Mouse (Mus musculus) ovary, adult 18-20 months (tissue): Measurements from ENCODE around the gene Smarca2.
"Not testable (repeated sequence)": the region's sequence is repeated elsewhere in the genome, so short reads cannot be mapped to it uniquely, and the experiment has no call there.

Source experiments
- DNase-seq: peaks from one replicate; pipeline ENCODE4 v3.0.0; 2022; ENCODE audit warnings: low spot score, mixed read lengths

Gene Smarca2

DNA sequence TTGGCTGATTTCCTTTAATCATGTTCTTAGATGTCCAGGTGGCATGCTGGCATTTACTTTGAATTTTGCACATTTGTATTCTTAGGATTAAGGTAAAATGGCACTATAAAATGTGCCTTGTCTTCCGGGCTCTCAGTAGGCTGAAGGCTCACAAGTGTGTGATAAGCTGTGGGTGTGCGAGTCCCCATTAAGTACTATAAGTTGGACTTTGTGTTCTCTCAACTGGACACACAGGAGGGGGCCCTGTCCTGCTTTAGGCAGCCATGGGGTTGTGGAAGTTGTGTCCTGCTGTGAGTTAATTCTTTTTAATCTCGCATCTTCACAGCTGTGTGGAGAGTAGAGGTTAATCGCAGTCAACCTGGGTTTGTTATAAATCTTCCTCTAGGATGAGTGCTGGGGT, 85.7 kb downstream of the Smarca2 start:
- no peak for DNase-seq

DNA sequence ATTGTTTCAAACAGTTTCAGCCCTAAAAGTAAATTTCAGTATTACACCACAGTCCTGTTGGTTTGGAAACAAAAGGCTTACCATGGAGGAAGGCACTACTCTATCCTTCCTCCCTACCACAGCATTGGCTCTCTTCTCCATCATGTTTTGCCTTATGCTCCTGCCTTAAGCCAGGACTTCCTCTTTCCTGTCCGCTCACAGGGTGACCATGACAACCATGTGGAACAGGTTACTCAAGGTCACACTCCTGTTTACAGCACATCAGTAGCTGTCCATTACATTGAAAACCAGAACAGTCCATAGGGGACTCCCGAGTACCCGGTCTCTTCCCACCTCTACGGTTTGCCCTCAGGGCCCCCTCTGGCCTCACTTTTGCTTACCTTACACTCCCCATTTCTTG, 92.3 kb downstream of the Smarca2 start:
- DNase-seq: no peak

DNA sequence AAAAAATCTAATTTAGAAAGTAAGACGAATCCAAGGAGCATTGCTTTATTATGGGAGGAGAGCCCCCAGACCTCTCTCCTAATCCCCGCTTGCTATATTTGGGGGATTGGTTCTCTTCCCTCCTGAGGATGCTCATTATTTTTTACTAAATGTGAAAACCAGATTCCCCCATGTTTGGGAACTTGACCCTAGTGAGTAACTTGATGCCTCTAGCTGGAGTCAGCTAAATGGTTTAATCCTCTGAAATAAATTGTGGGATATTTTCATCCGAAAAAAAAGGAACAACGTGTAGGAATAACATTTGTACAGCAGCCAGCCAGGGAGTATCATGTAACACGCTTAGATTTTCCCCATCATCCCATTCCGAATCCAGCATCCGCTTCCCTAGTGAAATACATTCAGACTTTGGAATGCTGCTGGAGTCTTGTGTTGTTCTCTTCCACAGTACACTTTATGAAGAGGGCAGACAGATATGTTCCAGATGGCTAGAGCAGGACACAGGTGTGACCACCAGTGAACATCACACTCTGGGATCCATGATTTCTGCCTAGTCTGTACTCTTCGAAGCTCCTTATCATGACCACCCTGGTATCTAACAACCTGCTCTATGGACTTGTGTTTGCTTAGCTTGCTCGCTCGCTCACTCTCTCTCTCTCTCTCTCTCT, 99.8 kb downstream of the Smarca2 start:
- no peak for DNase-seq

DNA sequence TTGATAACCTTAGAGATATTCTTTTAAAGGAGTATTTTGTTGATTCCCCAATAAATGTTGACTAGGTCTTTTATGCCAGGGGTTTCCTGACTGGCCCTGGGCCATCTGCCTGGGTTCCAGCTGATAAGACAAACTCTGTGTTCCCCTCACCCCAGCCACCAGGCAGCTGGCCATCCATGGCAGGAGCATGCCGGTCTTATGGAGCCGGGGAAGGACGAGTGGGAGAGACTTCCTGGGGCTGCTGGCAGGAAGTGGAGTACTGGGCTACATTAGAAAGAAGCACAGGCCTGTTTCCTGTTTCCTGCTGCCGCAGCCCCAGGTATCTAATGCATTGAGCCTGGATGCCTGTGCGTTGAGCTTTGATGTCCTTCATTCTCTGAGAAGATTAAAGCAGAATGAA, 102.1 kb downstream of the Smarca2 start:
- no peak for DNase-seq

DNA sequence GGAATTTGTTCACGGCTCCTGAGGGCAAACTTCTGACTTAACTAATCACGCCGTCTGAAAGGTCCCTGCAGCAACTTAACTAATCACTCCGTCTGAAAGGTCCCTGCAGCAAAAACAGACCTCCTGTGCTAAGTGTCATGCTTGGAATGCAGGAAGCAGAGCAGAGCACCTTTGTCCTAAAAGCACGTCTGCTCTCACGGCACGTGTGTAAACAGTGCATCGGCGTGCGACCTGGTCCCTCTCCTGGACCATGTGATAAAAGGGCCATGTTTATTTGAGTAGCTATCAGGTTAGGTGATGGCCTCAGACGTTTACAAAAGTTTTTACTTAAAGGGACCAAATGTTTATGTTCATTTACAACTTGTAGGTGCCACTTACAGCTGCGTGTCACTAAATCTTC, 104.2 kb downstream of the Smarca2 start:
- DNase-seq: no peak

DNA sequence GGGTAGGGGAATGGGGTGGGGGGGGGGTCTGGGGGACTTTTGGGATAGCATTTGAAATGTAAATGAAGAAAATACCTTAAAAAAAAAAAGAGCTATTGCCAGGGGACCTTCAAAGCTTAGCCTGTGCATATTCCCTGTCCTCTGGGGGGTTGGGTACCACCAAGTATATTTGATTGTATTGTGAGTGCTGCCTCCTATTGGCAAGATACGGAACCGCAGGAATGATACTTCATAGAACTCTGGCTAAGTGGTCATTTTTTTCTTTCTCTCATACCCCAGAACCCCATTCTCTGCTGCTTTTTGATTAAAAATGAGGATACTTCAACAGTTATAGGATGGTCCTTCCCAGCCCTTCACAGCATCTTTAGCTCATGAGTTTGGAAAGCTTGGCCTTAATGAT, 106.4 kb downstream of the Smarca2 start:
- DNase-seq: no peak

DNA sequence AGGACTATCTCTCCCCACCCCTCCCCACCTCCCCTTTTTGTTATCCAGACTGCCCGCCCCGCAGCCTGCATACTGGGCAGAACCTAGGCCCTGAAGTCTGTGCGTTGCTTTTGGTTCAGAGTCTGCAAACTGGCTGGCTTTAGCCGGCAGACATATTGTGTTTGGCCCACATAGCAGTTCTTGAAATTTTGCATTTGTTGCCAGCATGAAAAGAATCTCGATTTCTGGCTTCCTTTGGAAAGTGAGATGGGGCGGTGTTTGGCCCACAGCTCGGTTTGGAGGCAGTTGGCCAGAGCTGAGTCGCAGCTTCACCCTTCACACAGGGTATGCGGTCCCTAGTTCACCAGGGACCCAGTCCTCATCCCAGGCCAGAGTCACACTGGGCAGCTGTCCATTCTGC, 111.4 kb downstream of the Smarca2 start:
- DNase-seq: no peak

DNA sequence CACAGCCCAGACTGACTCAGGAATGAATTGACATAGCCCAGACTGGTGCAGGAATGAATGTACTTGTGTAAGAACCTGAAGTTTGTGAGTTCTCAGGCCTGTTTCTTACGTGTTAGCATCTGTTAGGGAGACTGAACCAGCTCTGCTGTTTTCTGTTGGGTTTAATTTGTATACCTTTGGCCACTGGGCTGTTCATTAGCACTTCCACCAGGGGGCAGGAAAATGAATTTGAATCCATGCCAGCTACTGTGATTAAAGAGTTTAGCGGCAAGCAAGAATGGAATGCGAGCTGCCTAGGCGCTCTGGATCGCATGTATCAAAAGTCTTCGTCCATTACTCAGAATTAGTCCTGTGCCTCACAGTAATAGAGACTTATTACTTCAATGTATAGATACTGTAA, 113.4 kb downstream of the Smarca2 start:
- DNase-seq: peak; percentile 42

DNA sequence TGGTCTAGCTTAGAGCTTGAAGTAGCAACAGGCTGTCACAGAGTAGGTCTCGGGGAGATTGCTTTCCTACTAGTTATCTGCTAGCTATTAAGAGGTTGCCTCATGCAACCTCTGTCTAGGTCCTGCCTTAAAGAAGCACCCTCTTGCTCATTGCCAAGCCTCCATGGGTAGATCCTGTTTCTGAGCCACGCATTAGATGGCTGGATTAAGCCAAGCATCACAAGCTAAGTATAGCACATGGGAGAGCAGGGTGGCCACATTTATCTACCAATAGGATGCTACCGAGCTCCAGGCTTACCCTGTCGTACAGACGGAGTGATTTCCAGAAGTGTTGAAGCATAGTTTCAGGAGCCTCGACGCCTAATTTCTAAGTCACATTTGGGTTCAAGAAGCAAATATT, 114.3 kb downstream of the Smarca2 start:
- DNase-seq: no peak

DNA sequence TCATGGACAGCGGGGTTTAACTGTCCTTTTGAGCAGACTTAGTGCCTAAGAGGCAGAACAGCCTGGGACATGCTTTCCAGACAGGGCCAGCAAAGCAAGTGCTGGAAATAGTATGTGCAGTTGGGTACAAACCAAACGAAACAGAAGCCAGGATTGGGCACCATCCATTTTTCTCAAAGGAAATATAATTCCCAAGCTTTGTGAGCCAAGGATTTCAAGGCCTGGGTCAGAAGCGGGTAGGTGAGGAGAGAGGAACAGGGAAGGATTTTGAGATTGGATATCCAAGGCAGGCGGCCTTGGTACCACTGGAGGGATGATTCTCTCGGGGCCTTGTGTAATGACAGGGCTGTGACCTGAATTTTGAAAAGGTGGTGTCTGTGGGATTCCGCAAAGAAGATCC, 116.9 kb downstream of the Smarca2 start:
- DNase-seq: no peak

DNA sequence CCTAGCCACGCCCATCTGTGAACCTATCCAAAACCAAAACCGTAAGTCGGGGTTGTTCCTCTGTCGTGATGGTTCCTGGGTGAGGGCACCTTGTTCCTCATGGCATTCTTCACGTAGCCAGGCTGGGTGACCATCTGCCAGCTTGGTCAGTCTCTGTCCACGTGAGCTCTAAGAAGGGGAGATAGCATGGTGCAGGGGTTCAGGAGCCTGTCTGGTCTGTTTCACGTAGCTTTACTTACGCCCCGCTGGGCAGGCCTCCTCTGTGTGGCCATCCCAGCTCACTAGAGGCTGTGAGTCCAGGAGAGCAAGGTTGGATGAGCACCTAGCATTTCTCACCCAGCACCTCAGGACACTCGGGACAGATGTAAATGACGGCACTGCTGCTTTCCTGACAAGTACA, 119.0 kb downstream of the Smarca2 start:
- DNase-seq: no peak

DNA sequence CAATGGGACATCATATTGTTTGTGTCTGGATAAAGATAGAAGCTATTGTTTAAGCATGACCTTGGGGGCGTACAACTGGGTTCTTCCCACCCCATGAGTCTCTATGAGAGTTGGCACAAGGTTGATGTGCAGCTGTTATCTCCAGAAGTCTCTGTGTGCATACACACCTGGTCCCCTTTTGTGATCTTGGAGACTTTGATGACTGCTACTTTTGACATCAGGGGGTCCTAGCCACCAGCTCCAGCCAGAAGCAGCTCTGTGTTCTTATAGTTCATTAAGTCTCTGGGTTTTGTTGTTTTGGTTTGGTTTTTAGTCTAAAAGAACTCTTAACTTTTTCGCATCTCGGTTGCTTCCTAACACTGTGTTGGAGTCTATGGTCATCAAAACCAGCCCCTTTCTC, 119.8 kb downstream of the Smarca2 start:
- DNase-seq: no peak

DNA sequence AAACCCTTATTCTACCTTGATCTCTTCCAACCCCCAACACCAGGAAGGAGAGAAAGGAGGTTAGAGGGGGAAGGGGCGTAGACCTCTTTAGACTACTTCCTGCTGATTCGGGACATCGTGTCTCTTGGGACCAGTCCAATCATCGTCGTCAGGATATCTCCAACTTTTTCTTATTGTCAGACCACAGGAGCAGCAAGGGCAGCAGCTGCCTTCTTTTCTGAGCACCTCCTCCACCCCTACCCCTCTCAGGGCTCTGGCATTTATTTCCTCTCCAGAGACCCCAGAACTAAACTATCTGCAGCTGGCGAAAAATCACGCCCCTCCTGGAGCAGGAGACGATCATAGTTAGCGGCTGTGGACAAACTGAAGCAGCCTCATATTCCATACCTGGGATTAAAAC, 122.9 kb downstream of the Smarca2 start:
- no peak for DNase-seq

DNA sequence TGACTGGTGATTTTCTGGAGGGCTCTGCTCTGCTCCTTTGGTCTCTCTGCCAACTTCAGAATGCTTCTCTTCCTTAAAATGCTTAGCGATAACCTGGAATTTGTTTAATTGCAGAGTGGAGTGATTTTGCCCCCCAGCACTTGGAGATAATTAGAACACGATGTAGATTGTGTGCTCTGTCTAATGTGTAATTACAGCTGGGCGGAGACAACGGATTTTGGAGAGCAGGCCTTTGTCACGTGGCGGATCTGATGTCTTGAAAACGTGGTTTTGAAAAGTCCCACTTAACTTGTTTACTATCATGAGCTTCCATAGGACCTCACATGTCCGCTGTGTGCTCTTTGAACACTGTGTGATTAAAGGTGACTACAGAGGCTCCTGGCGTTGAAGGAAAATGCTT, 125.6 kb downstream of the Smarca2 start:
- no peak for DNase-seq

DNA sequence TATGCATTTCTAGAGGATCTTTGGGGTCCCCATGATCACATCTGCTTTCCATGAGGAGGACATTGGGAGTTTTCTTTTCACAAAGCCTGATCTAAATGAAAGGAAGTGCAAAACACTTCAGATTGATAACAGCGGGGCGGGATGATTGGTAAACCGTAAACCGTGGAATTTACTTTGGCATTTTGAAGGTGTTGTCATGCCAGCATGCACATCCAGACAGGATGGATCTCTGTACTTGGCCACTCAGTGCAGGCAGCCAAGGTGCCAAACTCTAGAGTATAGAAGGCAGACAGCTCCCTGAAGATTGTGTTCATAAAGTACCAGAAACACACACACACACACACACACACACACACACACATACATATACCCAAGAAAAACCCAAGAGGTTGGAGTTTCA, 126.3 kb downstream of the Smarca2 start:
- DNase-seq: no peak

DNA sequence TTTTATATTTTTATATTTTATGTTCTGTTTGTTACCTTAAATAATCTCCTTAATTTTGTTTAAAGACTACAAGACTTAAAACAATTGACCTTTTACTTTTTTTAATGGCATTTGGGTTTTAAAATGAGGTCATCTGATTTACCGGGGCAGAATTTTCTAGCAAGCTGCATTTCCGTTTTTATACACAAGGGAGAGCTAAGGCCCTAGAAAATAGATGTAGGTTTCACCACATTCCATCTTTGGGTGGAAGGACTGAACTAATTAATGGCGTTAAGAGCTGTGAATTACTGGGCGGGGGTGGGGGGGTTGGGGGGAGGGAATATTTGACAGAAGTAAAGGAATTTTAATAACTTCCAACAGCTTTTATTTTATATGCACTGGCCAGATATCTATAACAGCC, 127.0 kb downstream of the Smarca2 start:
- no peak for DNase-seq

DNA sequence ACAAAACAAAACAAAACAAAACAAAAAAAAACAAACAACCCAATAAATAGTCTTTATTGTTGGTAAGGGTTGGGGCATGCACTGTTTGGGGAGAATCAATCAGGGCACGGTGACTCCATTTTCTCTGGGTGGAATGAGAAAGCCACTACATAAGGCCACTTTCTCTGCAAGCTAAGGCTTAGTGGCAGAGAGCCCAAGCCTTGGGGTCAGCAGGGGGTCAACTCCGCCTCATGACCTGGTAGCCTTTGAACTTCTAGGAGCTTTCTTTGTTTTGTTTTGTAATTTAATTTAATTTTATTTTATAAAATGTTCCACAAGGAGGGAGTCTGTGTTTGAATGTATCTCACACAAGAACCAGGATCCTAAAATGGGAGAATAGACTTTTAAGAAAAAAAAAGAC, 128.2 kb downstream of the Smarca2 start:
- no peak for DNase-seq

DNA sequence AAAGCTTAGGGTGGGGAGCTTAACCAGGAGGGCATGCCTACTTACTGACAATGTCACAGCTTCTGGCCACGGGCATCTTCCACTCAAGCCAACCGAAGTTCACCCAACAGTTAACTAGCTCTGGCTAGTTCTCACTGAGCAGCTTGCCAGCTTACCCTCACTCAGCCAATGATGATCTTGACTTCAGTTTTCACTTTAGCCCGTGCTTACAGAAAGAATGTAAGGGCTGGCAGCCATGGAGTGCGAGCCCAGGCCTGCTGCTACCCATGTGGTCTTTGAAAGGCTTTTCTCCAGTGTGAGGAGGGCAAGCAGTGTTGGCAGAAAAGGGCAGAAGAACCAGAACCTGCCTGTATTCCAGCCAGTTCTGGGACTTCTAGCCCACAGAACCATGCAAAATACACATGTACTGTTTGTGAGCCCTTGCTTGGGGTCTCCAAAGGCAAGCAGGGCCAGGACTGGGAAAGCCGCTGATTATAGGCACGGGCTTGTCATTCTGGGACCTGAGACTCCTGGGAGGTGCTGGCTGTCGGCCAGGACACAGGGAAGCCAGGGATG, 128.8 kb downstream of the Smarca2 start:
- DNase-seq: no peak

DNA sequence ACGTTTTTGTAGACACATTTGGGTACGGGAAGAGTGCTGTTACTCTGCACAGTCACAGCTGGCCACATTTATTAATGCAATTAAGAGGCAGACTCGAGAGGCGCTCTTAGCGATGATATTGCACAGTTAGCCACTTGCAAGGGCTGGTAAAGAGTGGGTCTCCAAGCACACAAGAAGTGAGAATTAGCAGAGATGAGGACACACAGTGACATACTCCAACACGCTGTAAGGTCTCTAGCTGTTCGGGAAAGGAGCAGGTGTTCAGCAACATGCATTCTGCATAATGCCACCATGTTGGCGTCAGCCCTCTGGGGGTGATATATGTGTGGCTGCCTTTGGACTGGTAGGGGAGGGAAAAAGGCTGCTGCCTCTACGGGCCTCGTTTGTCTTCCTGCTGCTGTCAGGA, 129.9 kb downstream of the Smarca2 start:
- no peak for DNase-seq

DNA sequence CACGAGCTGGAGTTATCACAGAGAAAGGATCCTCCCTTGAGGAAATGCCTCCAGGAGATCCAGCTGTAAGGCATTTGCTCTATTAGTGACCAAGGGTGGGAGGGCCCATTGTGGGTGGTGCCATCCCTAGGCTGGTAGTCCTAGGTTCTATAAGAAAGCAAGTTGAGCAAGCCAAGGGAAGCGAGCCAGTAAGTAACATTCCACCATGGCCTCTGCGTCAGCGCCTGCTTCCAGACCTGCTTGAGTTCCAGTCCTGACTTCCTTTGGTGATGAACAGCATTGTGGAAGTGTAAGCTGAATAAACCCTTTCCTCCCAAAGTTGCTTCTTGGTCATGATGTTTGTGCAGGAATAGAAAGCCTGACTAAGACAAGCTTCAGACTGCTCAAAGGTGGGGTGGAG, 140.2 kb downstream of the Smarca2 start:
- DNase-seq: not testable (repeated sequence)

DNA sequence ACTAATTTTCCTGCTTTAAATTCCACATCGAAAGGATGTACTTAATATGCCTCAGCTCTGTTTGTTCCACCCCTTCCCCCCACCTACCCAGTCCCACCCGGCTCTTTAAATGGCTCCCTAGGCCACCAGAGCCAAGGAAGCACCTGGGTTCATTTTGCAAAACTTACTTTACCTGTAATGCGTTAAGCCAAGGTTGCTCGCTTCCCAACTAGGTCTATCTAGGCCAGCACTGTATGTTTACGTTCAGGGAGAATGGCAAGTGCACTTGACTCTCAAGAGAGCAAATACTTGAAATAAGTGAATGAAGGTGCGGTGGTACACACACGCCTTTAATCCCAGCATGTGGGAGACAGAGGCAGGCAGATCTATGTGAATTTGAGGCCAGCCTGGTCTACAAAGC, 140.7 kb downstream of the Smarca2 start:
- no peak for DNase-seq

DNA sequence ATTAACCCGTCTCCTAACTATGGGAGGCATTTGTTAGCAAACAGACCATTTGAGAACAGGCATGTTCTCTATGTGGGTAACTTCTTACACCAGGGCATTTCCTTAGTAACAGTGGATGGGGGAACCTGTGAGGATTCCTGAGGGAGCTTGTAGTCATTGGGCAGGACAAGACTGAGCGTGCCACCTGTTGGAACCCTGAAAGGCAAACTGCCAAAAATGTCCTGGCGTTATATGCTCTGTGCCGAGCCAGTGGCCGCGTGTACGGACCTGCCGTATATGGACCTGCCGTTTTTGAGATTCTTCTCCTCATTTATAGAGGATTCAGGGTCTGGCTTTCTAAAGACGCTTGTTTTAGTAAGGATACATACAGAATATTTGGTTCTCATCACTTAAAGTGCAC, 141.4 kb downstream of the Smarca2 start:
- no peak for DNase-seq

DNA sequence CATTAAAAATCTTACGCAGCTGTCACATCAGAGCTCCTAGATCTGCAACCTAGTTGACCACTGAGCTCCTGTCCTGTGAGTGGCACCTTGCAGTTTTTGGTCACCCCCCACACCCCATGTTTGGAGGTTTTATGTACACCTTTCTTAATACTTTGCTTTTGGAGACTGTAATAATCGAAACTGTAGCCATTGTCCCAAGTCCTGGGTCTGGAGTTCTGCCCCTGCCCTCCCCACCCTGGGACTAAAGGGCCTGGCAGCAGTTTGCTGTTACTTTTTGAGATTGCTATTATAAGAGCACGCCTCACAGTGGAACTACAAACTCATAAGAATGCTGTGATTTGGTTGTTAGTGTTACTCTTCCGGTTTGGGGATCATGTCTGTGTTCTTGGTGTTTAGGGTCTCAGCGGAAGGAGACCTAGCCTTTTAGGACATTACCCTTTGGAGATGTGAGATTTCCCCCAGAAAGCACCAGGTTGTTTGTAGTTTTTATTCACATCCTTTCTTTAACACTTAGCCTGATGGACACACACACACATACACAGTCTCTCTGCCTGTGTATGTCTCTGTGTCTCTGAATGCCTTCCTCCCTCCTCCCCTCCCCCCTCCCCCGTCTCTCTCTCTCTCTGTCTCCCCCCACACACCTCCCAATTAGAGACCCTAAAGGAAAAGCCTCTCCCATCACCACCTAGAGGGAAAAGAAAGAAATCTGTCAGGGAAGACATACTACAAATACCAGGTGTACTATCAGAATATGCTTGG, 142.0 kb downstream of the Smarca2 start:
- no peak for DNase-seq
